Mouse (Mus musculus): ENCODE data around the gene Best1.

Best1 gene

DNA sequence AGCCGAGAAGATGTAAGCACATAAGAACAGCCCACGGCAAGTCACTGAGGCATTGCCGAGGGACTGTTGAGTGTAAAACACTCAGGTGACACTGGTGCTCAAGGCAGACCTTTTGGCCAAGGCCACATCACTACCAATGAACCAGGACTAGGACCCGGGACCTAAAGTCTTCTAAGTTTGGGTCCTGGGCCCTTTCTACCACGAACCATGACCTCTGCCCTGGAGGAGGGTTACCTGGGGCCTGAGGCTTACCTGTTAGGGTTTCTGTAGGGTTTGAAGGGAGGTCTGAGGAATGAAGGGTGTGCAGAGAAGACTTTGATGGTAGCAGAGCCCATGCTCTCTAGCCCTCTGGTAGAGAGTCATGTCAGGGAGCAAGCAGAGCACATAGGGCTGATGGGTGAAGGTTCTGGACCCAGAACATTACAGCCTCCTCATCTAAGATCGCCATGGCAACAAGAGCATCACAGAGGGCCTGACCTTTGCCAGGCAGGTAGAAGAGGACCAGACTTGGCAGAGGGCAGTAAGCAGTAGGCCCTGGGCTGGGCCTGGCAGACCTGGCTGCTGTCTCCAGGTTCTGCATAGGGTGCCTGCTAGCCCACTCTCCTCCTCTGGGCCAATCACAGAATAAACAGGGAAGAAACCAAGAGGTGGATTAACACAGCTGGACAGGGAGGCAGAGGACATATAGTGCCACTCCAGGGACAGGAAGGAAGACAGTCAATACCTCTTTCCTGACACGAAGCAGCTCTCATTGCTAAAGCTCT, at the start of gene Best1, which contains the start of gene Rab3il1:
Gene Best1, minus strand, starts transcription at position 428 of the 764 bp plus-strand sequence.
Gene Rab3il1, plus strand, starts transcription at position 464 of the 764 bp plus-strand sequence.
- DNase-seq = no peak

GRCm38 (mm10) chr19:10050438-10050837, 49.0 kb upstream of the Best1 start:
- DNase-seq = no peak

DNA sequence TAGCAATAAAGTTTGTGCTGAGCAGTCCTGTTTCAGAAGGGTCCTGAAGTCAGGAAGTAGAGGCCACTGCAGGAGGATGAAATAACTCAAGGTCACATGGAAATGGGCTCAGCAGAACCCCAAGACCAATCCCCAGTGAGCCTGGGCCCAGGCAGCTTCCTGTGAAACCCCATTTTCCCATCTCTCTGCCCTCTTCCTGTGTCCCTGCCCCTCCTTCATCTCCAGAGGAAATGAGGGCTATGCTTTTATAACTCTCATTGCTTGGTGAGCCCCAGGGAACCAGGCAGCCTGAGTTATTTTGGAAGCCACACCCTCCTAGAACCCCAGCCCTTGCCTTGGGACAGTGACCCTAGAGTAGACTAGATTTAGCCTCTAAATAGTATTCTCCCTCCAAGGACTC, 48.1 kb upstream of the Best1 start:
- DNase-seq = no peak

DNA sequence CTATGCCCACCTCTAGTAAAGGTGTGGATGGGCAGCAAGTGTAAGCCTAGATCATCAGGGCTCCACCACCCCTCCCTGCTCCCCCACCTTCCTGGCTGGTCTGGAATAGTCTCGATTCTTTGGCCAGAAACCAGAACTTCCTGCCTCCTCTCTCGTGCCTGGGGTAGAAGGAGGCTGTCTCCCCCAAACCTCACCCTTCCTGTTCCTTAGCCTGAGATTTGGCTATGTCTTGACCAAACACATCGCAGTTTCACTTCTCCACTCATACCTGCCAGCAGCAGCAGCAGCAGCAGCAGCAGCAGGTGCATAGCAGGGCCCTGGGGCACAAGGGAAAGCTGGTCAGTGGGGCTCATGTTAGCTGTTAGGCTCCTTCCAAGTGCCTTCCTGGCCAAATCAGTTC, 45.5 kb upstream of the Best1 start:
- no peak for DNase-seq

DNA sequence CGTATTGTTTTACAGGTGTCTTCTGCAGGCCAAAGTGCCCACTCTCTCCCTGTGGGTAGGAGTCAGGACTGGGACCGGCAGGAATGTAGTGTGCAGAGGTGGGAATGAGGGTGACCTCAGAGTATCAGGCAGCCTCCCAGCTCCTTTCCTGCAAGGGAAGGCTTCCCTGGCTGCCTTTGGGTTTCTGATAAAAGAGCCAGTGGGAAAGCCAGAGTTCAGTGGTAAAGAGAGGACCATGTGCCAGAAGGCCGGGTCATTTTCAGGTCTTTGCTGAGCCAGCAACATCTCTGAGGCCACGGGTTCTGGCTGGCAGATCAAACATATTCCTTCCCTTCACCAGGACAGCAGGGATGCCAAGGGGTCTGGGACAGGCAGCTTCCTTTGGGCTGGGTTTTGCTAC, 44.9 kb upstream of the Best1 start:
- no peak for DNase-seq

DNA sequence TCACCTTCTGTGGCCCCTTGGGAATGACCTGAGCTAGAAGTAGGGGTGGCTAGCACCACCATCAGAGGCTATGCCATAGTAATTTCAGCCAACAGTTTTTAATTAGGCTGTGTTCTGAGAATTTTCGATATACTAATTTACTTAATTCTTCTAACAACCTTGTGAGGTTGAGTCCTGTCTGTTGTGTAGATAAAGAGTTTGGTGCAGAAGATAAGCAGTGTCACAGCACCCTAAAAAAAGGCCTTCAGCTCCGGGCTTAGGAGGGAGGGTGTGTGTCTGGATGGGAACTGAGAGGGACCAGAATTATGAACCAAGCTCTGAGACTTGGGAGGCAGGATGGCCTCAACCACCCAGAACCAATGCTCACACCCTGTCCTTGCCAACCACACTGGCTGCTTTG, 44.3 kb upstream of the Best1 start:
- DNase-seq = no peak

GRCm38 (mm10) chr19:10043643-10044042, 42.2 kb upstream of the Best1 start:
- no peak for DNase-seq

- no peak for DNase-seq
Observed at GRCm38 (mm10) chr19:10042816-10043215, 41.4 kb upstream of the Best1 start.

- DNase-seq = no peak
Observed at GRCm38 (mm10) chr19:10042232-10042631, 40.8 kb upstream of the Best1 start.

DNA sequence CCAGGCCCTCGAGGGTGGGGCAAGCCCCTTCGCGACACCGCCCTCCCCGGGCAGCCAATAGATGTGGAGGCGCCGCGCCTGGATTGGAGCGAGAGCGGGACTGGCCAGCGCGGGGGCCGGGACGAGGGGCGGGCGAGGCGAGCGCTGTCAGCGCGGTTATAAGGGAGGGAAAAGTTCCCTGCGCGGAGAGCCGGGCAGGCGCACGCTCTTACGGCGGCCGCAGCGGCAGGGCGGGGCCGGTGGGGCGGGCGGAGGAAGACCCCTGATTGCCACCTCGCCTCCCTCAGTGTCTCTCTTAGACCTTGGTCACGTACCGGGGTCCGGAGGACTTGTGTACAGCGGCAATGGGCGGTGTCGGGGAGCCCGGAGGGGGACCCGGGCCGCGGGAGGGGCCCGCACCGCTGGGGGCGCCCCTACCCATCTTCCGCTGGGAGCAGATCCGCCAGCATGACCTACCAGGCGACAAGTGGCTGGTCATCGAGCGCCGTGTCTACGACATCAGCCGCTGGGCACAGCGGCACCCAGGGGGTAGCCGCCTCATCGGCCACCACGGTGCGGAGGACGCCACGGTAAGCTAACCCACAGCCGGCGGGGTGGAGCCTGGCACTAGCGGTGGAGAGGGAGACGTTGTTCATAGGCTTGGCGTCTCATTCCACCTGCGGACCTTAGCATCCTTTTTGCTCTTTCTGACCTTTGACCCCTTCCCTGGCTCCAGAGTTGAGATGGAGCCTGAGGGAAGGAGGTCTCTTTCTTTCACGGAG, 40.1 kb upstream of the Best1 start, which contains the start of gene Fads3:
Gene Fads3, plus strand, starts transcription at position 182 of the 761 bp plus-strand sequence.
- peak; percentile 79 for DNase-seq

GRCm38 (mm10) chr19:10040866-10041387, 39.5 kb upstream of the Best1 start:
- no peak for DNase-seq

DNA sequence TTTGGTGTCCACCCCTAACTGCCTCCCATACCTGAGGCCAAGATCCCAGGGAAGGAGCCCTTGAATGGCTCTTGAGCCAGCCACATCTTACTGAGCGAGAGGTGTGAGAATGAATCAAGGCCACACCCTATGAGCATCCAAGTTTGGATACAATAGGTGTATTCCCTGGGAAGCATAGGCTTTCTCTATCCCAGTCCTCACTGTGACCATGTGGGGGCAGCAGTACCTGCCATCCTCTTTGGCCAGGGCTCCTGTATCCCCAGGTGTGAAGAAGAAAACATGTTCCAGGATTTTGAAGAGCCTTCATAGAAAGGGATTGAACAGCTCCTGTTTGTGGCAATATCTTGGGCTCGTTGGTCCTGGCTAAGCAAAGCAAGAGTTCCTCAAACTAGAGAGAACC, 38.2 kb upstream of the Best1 start:
- DNase-seq = peak; percentile 35

DNA sequence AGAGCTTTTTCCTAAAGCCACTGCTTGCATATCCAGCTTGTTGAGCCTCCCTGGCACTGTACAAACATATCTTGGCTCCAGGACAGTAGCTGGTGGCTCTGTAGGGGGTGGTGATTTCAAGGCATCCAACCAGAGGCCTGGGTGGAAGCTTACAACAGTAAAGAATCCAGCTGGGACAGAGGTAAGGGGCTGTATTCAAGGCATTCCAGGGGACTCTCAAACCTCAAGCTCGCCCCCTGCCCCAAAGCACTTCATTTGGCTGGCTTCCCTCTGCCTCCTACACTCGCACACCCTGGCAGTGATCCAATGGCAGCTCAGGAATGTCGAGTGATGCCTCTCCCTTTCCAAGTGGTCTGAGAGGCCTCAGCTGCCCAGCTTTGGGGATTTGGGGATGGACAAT, 37.5 kb upstream of the Best1 start:
- no peak for DNase-seq

- no peak for DNase-seq
Observed at GRCm38 (mm10) chr19:10038364-10038763, 36.9 kb upstream of the Best1 start.

- no peak for DNase-seq
Observed at GRCm38 (mm10) chr19:10037534-10037933, 36.1 kb upstream of the Best1 start.

DNA sequence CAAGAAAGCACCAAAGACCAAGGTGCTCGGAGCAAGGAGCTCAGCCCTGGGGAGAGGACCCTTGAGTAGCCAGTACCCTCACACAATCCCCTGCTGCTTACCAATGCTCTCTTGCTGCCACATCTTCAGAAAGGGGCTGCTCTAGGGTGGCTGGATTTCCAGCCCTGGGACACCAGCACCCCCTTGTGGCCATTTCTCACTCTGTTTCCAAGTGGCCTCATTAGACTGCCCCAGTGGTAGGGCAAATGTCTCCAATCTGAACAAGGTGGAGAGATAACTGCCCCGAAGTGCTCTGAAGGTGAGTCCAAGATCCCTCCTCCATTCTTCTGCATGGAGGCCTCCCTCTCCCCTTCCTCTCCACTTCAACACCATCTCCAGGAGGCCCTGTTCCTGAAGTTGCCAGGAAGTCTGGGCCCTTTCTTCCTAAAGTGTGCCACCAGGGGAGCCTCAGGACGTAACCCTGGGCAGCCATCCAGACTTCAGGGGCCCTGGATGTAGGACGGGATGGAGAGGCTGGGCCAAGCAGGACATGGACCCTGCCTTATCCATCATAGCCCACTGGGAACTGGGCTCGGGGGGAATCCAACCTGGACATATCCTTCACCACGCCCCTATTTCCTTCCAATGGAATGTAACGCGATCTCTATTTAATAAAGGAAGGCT, 33.5 kb upstream of the Best1 start:
- peak; percentile 93 for DNase-seq

DNA sequence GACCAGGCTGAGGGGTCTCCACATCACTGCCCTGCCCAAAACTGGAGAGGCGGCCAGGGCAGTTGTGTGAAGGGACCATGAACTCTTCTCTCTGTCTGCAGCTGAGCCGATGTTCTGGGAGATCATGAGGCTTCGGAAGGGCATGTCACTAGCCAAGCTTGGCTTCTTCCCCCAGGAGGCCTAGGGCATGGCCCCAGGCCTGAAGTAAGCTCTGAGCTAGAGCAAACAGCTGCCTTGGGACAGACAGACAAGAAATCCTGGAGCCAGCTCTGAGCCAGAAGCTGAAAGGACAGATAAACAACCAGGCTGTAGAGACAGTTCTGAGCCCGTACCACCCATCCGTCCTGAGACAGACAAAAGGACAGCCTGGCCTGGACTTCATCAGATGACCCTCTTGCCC, 32.9 kb upstream of the Best1 start:
- no peak for DNase-seq

- peak; percentile 68 for DNase-seq
Observed at GRCm38 (mm10) chr19:10033211-10033973, 32.0 kb upstream of the Best1 start.

- no peak for DNase-seq
Observed at GRCm38 (mm10) chr19:10029746-10030145, 28.3 kb upstream of the Best1 start.

GRCm38 (mm10) chr19:10025169-10025875, 23.9 kb upstream of the Best1 start:
- peak; percentile 39 for DNase-seq

DNA sequence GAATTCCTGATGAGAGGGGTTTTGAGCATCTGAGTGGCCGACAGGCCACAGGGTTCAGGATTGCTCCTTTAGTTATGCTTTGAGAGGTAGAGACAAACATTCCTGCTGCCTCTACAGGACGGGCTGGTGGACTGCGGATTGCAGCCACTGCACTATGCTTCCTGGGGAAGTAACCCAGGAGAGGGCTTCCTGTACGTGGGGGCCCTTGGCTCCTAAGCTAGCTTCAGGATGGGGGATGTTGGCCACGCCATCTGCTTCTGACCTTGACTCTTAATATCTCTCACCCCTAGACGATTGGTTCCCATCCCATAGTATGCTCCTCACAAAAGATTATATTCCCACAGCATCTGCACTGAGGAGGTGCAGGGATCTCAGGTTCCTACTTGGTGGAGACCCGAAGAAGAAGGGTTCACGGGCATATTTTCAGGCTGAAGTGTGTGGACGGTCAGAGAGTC, 21.9 kb upstream of the Best1 start:
- no peak for DNase-seq

Data from thymus, postnatal 4 days (tissue).